Mouse (Mus musculus): ENCODE measurements around the gene Zfp949. TPM values are rescaled to one million over a fixed set of nuclear protein-coding genes. Genes with fewer than 3 reads are reported as not detected.
A peak's percentile ranks its signal among the peaks of the same experiment; 100 is the strongest.

Gene Zfp949
- 8.7 and 11.2 TPM in 2 replicates for total RNA-seq (2014; fragmentation: Nextera tagmentation)
- total RNA-seq (2017): 9.9 and 11.4 TPM in 2 replicates

GRCm38 (mm10) chr9:88547851-88548613 is at the start of gene Zfp949:
Gene Zfp949, plus strand, starts transcription at chr9:88548020.
- ATAC-seq (replicated peaks; ENCODE audit: low FRiP score, low TSS enrichment, poor library complexity, severe bottlenecking): peak; percentile 86

- no peak for ATAC-seq (replicated peaks; ENCODE audit: low FRiP score, low TSS enrichment, poor library complexity, severe bottlenecking)
Observed at GRCm38 (mm10) chr9:88500112-88500511, 47.7 kb upstream of the Zfp949 start.

- ATAC-seq (replicated peaks; ENCODE audit: low FRiP score, low TSS enrichment, poor library complexity, severe bottlenecking): no peak
Observed at GRCm38 (mm10) chr9:88501846-88502245, 46.0 kb upstream of the Zfp949 start.

GRCm38 (mm10) chr9:88515546-88515945 is 32.3 kb upstream of the Zfp949 start:
- no peak for ATAC-seq (replicated peaks; ENCODE audit: low FRiP score, low TSS enrichment, poor library complexity, severe bottlenecking)

- no peak for ATAC-seq (replicated peaks; ENCODE audit: low FRiP score, low TSS enrichment, poor library complexity, severe bottlenecking)
Observed at GRCm38 (mm10) chr9:88516361-88516995, 31.3 kb upstream of the Zfp949 start.

GRCm38 (mm10) chr9:88519390-88520121 is 28.3 kb upstream of the Zfp949 start:
- ATAC-seq (replicated peaks; ENCODE audit: low FRiP score, low TSS enrichment, poor library complexity, severe bottlenecking): 0 out of 2 replicates have a peak, but pooled peaks have one; percentile 12

GRCm38 (mm10) chr9:88520122-88520848 is 27.5 kb upstream of the Zfp949 start:
- peak; percentile 6 for ATAC-seq (replicated peaks; ENCODE audit: low FRiP score, low TSS enrichment, poor library complexity, severe bottlenecking)

GRCm38 (mm10) chr9:88520849-88521483 is 26.9 kb upstream of the Zfp949 start:
- no peak for ATAC-seq (replicated peaks; ENCODE audit: low FRiP score, low TSS enrichment, poor library complexity, severe bottlenecking)

GRCm38 (mm10) chr9:88521961-88522568 is 25.8 kb upstream of the Zfp949 start:
- ATAC-seq (replicated peaks; ENCODE audit: low FRiP score, low TSS enrichment, poor library complexity, severe bottlenecking): no peak

GRCm38 (mm10) chr9:88522569-88523334 is 25.1 kb upstream of the Zfp949 start:
- peak; percentile 84 for ATAC-seq (replicated peaks; ENCODE audit: low FRiP score, low TSS enrichment, poor library complexity, severe bottlenecking)

GRCm38 (mm10) chr9:88523335-88523668 is 24.5 kb upstream of the Zfp949 start:
- no peak; the same call in 1 of the 2 replicates for ATAC-seq (replicated peaks; ENCODE audit: low FRiP score, low TSS enrichment, poor library complexity, severe bottlenecking)

GRCm38 (mm10) chr9:88524367-88524766 is 23.5 kb upstream of the Zfp949 start:
- no peak for ATAC-seq (replicated peaks; ENCODE audit: low FRiP score, low TSS enrichment, poor library complexity, severe bottlenecking)

GRCm38 (mm10) chr9:88524796-88525195 is 23.0 kb upstream of the Zfp949 start:
- no peak for ATAC-seq (replicated peaks; ENCODE audit: low FRiP score, low TSS enrichment, poor library complexity, severe bottlenecking)

GRCm38 (mm10) chr9:88525341-88525740 is 22.5 kb upstream of the Zfp949 start:
- no peak for ATAC-seq (replicated peaks; ENCODE audit: low FRiP score, low TSS enrichment, poor library complexity, severe bottlenecking)

GRCm38 (mm10) chr9:88527956-88528355 is 19.9 kb upstream of the Zfp949 start:
- ATAC-seq (replicated peaks; ENCODE audit: low FRiP score, low TSS enrichment, poor library complexity, severe bottlenecking): no peak

GRCm38 (mm10) chr9:88528736-88529135 is 19.1 kb upstream of the Zfp949 start:
- ATAC-seq (replicated peaks; ENCODE audit: low FRiP score, low TSS enrichment, poor library complexity, severe bottlenecking): no peak

GRCm38 (mm10) chr9:88529571-88529970 is 18.2 kb upstream of the Zfp949 start:
- ATAC-seq (replicated peaks; ENCODE audit: low FRiP score, low TSS enrichment, poor library complexity, severe bottlenecking): no peak

GRCm38 (mm10) chr9:88529979-88530580 is 17.7 kb upstream of the Zfp949 start:
- no peak for ATAC-seq (replicated peaks; ENCODE audit: low FRiP score, low TSS enrichment, poor library complexity, severe bottlenecking)

Measured in megakaryocyte-erythroid progenitor cell, adult 5-6 weeks (primary cell).